Mouse (Mus musculus): ENCODE measurements around the gene Oaf.
A peak's percentile ranks its signal among the peaks of the same experiment; 100 is the strongest.

Gene Oaf

GRCm38 (mm10) chr9:43222429-43222715 is 17.3 kb downstream of the Oaf start:
- no peak for DNase-seq (ENCODE audit: low spot score)

GRCm38 (mm10) chr9:43221643-43222428 is 17.9 kb downstream of the Oaf start:
- DNase-seq (ENCODE audit: low spot score): peak; percentile 40

GRCm38 (mm10) chr9:43210771-43211450 is 28.8 kb downstream of the Oaf start:
- peak; percentile 37 for DNase-seq (ENCODE audit: low spot score)

- peak; percentile 72 for DNase-seq (ENCODE audit: low spot score)
These were observed 29.5 kb downstream of the Oaf start, which contains the start of gene Pou2f3 for GRCm38 (mm10) chr9:43210190-43210682. TSS of gene Pou2f3 (minus strand) at chr9:43210369.

- no peak for DNase-seq (ENCODE audit: low spot score)
These were observed 33.7 kb downstream of the Oaf start for GRCm38 (mm10) chr9:43206022-43206390.

GRCm38 (mm10) chr9:43205343-43206021 is 34.2 kb downstream of the Oaf start:
- DNase-seq (ENCODE audit: low spot score): no peak

GRCm38 (mm10) chr9:43200212-43200611 is 39.5 kb downstream of the Oaf start:
- DNase-seq (ENCODE audit: low spot score): no peak

- no peak for DNase-seq (ENCODE audit: low spot score)
These were observed 45.7 kb downstream of the Oaf start for GRCm38 (mm10) chr9:43194001-43194400.

GRCm38 (mm10) chr9:43191561-43191960 is 48.1 kb downstream of the Oaf start:
- no peak for DNase-seq (ENCODE audit: low spot score)

GRCm38 (mm10) chr9:43189021-43189356 is 50.7 kb downstream of the Oaf start:
- DNase-seq (ENCODE audit: low spot score): no peak

- DNase-seq (ENCODE audit: low spot score): no peak
These were observed 51.2 kb downstream of the Oaf start for GRCm38 (mm10) chr9:43188309-43189020.

- DNase-seq (ENCODE audit: low spot score): no peak
These were observed 60.1 kb downstream of the Oaf start for GRCm38 (mm10) chr9:43179614-43180013.

GRCm38 (mm10) chr9:43178172-43178571 is 61.5 kb downstream of the Oaf start:
- no peak for DNase-seq (ENCODE audit: low spot score)
